Mouse (Mus musculus) stomach, postnatal 0 days (tissue): ENCODE measurements around the gene Capn15. TPM values are rescaled to one million over a fixed set of nuclear protein-coding genes. Genes with fewer than 3 reads are reported as not detected.

ENCODE experiments used
- ATAC-seq: fragments of 200-750 bp; cut with Nextera tagmentation; 2 replicates; pipeline ENCODE4 v1.8.0; 2017; ENCODE audit not compliant: low FRiP score, low TSS enrichment
- DNase-seq: peaks from one replicate; pipeline ENCODE4 v3.0.0-alpha.2; 2016; ENCODE audit warnings: low spot score
- H3K27ac ChIP-seq: fragments of 300-500 bp; sonication (generic); replicated peaks from 2 replicates; pipeline ENCODE4 v1.5.1; 2014; ENCODE audit warnings: mild to moderate bottlenecking, control low read depth
- H3K27me3 ChIP-seq: fragments of 300-500 bp; sonication (generic); 2 replicates; pipeline ENCODE4 v1.6.1; 2014; ENCODE audit warnings: low read length; ENCODE audit not compliant: control insufficient read depth, insufficient read depth
- H3K36me3 ChIP-seq: fragments of 300-500 bp; sonication (generic); 2 replicates; pipeline ENCODE4 v1.6.1; 2014; ENCODE audit warnings: low read length, mixed read lengths; ENCODE audit not compliant: control insufficient read depth, insufficient read depth
- H3K4me1 ChIP-seq: fragments of 300-500 bp; sonication (generic); replicated peaks from 2 replicates; pipeline ENCODE4 v1.6.1; 2014; ENCODE audit warnings: antibody characterized with exemption; ENCODE audit not compliant: control insufficient read depth, insufficient read depth
- H3K4me2 ChIP-seq: fragments of 300-500 bp; sonication (generic); replicated peaks from 2 replicates; pipeline ENCODE4 v1.6.1; 2014; ENCODE audit warnings: low read depth, mild to moderate bottlenecking, control low read depth, moderate library complexity
- H3K4me3 ChIP-seq: fragments of 300-500 bp; sonication (generic); 2 replicates; pipeline ENCODE4 v1.5.1; 2014; ENCODE audit warnings: low read depth, low read length, control low read depth
- H3K9ac ChIP-seq: fragments of 300-500 bp; sonication (generic); 2 replicates; pipeline ENCODE4 v1.6.1; 2014; ENCODE audit warnings: mild to moderate bottlenecking, low read length, control low read depth, mixed read lengths
- H3K9me3 ChIP-seq: fragments of 300-500 bp; sonication (generic); 2 replicates; pipeline ENCODE4 v1.6.1; 2016; ENCODE audit warnings: low read length; ENCODE audit not compliant: control insufficient read depth
- CTCF ChIP-seq: IDR thresholded peaks from 2 replicates; pipeline ENCODE4 v1.5.1; 2016; ENCODE audit warnings: antibody characterized with exemption, low read depth, mild to moderate bottlenecking, moderate library complexity
- EP300 ChIP-seq: optimal IDR thresholded peaks from 2 replicates; pipeline ENCODE3; 2016; ENCODE audit warnings: antibody characterized with exemption
- WGBS: fragments of 180-500 bp; shearing (Covaris S2); extraction: QIAGEN DNeasy Blood & Tissue Kit; methylation state at CpG from one replicate; pipeline ENCODE4 v1.1.7; 2014; 5-methylcytosine and 5-hydroxymethylcytosine counted together
- polyA plus RNA-seq: library from polyadenylated mRNA; unstranded; fragments of >200 nt; fragmentation: Nextera tagmentation; extraction: Ambion mirVana; gene quantifications from 2 replicates; pipeline ENCODE4 v1.2.1, GENCODE M21; 2015

Gene Capn15
- polyA plus RNA-seq, 1 experiment from 2014 or later = 12.5 TPM

DNA sequence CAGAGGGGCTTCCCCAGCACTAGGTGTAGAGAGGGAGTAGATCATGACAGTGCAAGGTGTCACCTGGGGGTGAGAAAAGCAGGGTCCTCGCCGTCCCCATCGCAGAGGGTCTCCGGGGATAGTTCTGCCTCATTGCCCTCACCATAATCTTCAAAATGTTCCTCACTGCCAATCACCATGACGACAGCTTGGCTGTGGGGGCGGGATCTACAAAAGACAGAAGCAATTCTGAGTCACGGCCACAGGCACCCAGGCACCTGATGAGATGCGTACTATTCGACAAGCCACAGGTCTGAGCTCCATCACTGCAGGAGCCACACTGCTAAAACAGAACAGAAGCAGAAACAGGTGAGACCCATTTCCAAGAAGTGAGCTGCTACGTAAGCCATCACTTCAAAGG lies 28.1 kb upstream of the Capn15 start:
- Histone ChIP-seq H3K9ac (no peak overlapping the region), H3K4me2 (no peak overlapping the region), H3K36me3 (0 out of 2 replicates have a peak, but pooled peaks cover 3% of the 10 kb centered on the region), H3K27me3 (no peaks in the 10 kb centered on the region), H3K9me3 (no peaks in the 10 kb centered on the region), H3K27ac (no peak overlapping the region), H3K4me1 (no peaks in the 10 kb centered on the region), H3K4me3 (no peak overlapping the region)
- TF ChIP-seq EP300 = no peak
- TF ChIP-seq CTCF = no peak
- ATAC-seq = no peak
- no peak for DNase-seq
- WGBS = 85% methylated on average over 10 of the region's 10 CpGs

DNA sequence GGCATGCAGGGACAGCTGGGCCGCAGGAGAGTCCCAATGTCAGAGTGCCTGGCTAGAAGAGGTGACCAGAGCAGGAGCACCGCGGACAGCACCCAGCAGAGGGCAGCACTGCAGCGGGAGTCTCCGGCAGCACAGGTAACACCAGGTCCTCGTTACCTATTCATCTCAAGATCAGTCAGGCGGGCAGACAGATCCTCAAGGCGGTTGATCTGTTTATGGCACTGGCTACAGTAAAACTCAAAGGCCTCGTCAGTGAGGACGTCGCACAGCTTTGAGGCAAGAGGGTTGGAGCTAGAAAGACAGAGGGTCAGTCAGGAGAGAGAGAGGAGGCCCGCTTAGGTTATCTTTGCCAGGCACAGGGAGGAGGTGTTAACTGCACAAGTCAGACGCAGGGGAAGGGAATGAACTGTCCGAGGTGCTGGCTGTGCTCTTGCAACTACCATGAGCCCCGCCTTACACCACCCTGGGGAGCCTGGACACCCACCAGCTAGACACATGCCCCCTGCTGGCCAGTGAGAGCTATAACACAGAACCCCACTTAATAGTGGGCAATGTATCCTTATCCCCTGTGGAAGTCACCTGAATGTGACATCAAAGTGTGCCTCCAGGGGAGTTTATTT lies 26.4 kb upstream of the Capn15 start:
- Histone ChIP-seq H3K9me3 (no peaks in the 10 kb centered on the region), H3K4me1 (no peaks in the 10 kb centered on the region), H3K9ac (no peak overlapping the region), H3K36me3 (0 out of 2 replicates have a peak, but pooled peaks cover 3% of the 10 kb centered on the region), H3K4me2 (peak overlapping the region; percentile 27; the same call in 1 of the 2 replicates), H3K4me3 (no peak overlapping the region), H3K27me3 (no peaks in the 10 kb centered on the region), H3K27ac (no peak overlapping the region)
- TF ChIP-seq CTCF (peak; percentile 83), EP300 (no peak)
- peak; percentile 82 for ATAC-seq
- 14% methylated on average over 15 of the region's 15 CpGs for WGBS
- DNase-seq = peak; percentile 88

DNA sequence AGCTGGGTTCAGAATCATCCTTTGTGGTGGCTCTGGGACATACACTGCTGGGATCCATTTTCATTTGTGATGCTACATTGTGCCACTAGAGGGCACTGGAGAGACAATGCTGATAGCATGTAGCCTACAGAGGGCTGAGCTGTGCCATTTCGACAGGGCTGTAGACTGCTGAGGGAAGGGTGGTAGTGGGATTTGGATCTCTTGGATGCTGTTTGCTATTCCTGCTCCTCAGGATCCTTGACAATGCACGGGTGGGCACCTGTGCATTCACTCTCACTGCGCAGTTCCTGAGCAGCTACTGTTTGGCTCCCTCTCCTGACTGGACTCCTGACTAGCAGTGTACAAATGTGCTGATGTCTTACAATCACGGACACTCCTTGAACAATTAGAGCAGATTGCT lies 23.9 kb upstream of the Capn15 start:
- no peaks in the 10 kb centered on the region for H3K4me1 ChIP-seq
- no peak overlapping the region for H3K27ac ChIP-seq
- ATAC-seq = peak; percentile 72
- no peaks in the 10 kb centered on the region for H3K27me3 ChIP-seq
- H3K9me3 ChIP-seq = no peaks in the 10 kb centered on the region
- H3K36me3 ChIP-seq = peaks cover 3% of the 10 kb centered on the region; the same call in 1 of the 2 replicates
- no peak overlapping the region for H3K4me3 ChIP-seq
- H3K4me2 ChIP-seq = no peak overlapping the region
- peak; percentile 99 for TF ChIP-seq CTCF
- TF ChIP-seq EP300 = no peak
- 23% methylated on average over 4 of the region's 4 CpGs for WGBS
- H3K9ac ChIP-seq = 0 out of 2 replicates have a peak overlapping the region, but pooled peaks have one; percentile 23
- peak; percentile 76 for DNase-seq

DNA sequence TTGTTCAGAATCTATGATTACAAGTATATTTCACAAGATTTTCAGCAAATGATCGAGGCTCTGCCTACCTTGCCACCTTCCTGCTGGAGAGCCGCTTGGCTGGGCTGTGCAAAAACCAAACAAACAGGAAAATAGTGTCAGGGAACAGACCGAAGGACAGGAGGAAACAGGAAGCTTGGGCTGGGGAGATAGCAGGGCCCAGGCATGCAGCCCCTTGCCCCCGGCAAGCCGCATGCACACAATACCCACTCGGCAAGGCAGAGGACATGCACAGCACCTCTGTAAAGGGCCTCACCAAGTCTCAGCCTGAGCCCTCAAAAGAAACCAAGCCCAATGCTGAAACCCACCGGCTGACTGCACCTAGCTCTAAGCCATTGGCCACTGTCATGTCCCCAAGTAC lies 23.2 kb upstream of the Capn15 start:
- DNase-seq (no peak), ATAC-seq (no peak)
- 80% methylated on average over 7 of the region's 7 CpGs for WGBS
- H3K4me2 ChIP-seq = no peak overlapping the region
- no peak overlapping the region for H3K9ac ChIP-seq
- H3K27ac ChIP-seq = no peak overlapping the region
- H3K4me1 ChIP-seq = no peaks in the 10 kb centered on the region
- H3K4me3 ChIP-seq = no peak overlapping the region
- no peaks in the 10 kb centered on the region for H3K9me3 ChIP-seq
- no peaks in the 10 kb centered on the region for H3K27me3 ChIP-seq
- TF ChIP-seq EP300 (no peak), CTCF (no peak)
- H3K36me3 ChIP-seq = peaks cover 6% of the 10 kb centered on the region; the same call in 1 of the 2 replicates

DNA sequence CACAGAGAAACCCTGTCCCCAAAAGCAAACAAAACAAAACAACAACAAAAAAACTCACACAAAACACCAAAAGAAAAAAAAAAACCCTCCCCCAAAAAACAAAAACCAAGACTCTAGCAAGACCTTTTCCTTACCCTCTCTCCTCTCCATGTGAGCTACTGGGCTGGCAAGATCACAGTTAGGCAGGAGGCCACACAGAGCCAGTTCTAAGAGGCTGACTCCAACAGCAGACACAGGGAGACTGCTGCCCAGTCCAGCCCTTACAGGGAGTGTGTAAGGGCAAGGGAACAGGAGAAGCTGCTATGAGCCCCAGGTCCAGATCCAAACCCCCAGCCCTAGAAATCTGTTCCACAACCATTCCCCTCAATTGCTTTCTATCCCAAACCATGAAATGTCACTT lies 22.7 kb upstream of the Capn15 start:
- Histone ChIP-seq H3K9ac (no peak overlapping the region), H3K4me1 (no peaks in the 10 kb centered on the region), H3K4me2 (no peak overlapping the region), H3K9me3 (no peaks in the 10 kb centered on the region), H3K4me3 (no peak overlapping the region), H3K27me3 (no peaks in the 10 kb centered on the region), H3K36me3 (peaks cover 3% of the 10 kb centered on the region; the same call in 1 of the 2 replicates), H3K27ac (no peak overlapping the region)
- no peak for ATAC-seq
- DNase-seq = no peak
- TF ChIP-seq CTCF (no peak), EP300 (no peak)

DNA sequence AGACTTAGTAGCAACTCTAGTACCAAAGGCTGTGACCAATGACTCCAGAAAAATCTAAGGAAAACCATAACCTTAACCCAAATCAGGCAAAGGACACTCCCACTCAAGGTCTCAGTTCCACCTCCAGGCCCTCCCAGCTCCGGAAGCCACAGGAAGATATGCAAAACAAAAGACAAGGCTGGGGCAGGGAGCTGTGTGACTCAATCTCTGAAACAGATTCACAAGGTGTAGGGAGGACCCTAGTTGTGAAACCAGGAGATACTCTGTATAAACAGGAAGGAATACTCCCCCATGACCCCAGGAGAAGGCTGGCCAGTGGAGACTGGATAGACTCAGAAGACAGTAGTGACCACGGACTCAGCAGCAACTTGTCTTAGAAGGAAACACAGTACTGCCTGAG lies 22.1 kb upstream of the Capn15 start:
- no peak overlapping the region for H3K4me2 ChIP-seq

More for the DNA sequence above, 22.1 kb upstream of the Capn15 start:
- Histone ChIP-seq H3K27ac (no peak overlapping the region), H3K4me1 (no peaks in the 10 kb centered on the region), H3K36me3 (peaks cover 3% of the 10 kb centered on the region; the same call in 1 of the 2 replicates), H3K4me3 (no peak overlapping the region), H3K27me3 (no peaks in the 10 kb centered on the region), H3K9me3 (no peaks in the 10 kb centered on the region), H3K9ac (no peak overlapping the region)
- DNase-seq (no peak), ATAC-seq (no peak)
- WGBS = 60% methylated on average over 2 of the region's 2 CpGs
- TF ChIP-seq EP300 (no peak), CTCF (no peak)
